Mouse (Mus musculus) brain, embryonic 14.5 days (tissue): ENCODE results near the gene Nfkbie.

Experiments used
- CTCF ChIP-seq: fragments of 200-500 bp; IDR thresholded peaks from 2 replicates; pipeline ENCODE4 v1.5.1; 2012; ENCODE audit warnings: inconsistent platforms, mild to moderate bottlenecking, moderate library complexity, borderline replicate concordance; ENCODE audit not compliant: insufficient read depth, insufficient read length; ENCODE audit errors: extremely low read depth
- POLR2A ChIP-seq: fragments of 200-500 bp; IDR thresholded peaks from 2 replicates; pipeline ENCODE4 v1.6.1; 2012; ENCODE audit warnings: mild to moderate bottlenecking, inconsistent platforms, borderline replicate concordance; ENCODE audit not compliant: poor library complexity, insufficient read depth, insufficient read length, severe bottlenecking; ENCODE audit errors: extremely low read depth

- TF ChIP-seq CTCF (no peak), POLR2A (no peak)
Measured at GRCm38 (mm10) chr17:45612008-45612407, 56.5 kb downstream of the Nfkbie start.
